Mouse (Mus musculus): ENCODE results near the gene Siglece.

The Siglece gene

GRCm38 (mm10) chr7:43633940-43634339, 26.0 kb downstream of the Siglece start:
- DNase-seq (ENCODE audit: extremely low read depth, low read depth, low spot score) = no peak

DNA sequence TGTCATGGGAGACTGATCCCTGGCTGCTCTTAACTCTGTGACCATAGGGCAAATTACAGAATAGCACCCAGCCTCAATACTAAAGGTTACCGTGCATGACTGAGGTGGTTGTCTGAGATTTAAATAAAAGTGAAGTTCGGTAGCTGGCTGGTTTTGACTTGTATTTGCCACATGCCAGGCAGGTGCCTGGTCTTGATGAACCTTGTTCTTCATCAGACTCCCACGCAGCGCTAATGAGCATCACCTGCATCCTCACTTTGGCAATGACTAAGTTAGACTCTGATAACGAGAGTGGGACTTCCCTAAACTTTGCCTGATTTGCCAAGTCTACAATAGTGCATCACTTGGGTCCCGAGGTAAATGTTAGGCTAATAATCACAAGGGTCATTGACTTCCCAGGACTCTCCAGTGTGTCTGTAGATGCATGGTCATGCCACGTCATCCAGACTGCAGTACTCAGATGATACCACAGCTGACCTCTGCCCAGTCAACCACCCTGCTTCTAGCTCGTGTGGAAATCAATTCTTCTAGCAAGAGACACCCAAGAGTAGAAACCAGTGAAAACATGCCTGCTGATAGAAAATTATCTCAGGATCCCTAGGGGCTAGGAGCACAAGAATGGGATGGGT, 34.1 kb downstream of the Siglece start:
- no peak for DNase-seq (ENCODE audit: extremely low read depth, low read depth, low spot score)

DNA sequence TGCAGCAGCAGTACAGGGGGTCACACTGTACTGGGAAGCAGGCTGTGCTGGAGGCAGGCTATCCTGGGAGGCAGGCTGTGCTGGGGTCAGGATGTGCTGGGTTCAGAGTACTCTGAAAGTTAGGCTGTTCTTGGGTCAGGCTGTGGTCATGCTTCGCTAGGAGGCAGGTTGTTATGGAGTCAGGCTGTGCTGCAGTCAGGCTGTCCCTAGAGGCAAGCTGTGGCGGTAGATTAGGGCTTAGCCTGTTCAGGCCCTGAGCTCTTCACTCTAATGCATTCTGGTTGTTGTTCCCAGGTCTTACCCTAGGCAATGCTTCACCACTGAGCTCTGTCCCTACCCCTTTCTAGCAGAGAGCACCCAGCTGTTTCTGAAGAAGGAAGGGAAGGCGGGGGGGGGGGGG, 34.9 kb downstream of the Siglece start:
- DNase-seq (ENCODE audit: extremely low read depth, low read depth, low spot score) = no peak

DNA sequence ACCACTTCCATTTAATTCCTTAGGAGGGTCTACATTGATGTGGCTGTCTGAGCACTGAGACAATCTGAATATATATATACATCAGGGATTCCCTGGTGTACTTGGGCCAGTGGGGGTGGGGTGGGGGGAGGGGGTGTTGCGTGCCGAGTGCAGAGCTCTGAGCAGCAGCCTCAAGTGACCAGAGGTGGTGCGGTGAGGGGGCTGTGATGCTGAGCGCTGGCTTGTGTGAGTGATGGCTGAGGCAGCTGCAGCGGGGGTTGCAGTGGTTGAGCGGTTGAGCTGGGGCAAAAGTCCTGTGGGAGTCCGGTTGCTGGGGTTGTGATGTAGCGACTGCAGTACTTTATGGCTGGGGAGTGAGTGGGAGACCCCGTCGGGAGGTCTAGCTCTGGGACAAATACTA, 36.1 kb downstream of the Siglece start:
- DNase-seq (ENCODE audit: extremely low read depth, low read depth, low spot score) = no peak

- no peak for DNase-seq (ENCODE audit: extremely low read depth, low read depth, low spot score)
Observed at GRCm38 (mm10) chr7:43622927-43623326, 37.0 kb downstream of the Siglece start.

DNA sequence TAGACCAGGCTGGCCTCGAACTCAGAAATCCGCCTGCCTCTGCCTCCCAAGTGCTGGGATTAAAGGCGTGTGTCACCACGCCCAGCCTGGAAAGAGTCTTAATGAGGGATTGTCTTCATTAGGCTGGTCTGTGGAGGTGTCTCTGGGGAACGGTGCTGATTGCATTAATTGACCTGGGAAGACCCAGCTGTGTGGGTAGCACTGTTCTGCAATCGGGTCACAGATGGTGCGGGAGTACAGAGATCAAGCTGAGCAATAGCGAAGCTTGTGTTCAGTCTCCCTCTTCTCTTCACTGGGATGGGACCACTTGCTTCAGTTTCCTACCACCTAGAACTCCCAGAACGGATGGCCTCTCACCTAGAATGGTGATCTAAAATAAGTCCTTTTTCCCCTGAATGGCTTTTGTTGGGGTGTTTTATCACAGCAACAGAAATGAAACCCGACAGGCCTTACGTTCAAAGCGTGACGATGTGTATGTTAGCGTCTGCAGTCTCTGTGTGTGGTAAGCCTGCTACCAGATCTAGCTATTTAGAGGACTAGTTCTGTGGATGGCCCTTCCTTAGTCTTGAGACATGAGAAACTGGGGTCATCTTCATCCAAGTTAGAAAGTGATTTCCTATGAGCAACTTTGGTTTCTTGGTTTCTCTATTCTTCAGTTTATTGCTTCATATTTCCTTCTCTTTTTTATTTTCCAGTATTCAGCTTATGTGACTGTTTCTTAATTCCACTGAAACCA, 46.0 kb downstream of the Siglece start:
- DNase-seq (ENCODE audit: extremely low read depth, low read depth, low spot score) = no peak

DNA sequence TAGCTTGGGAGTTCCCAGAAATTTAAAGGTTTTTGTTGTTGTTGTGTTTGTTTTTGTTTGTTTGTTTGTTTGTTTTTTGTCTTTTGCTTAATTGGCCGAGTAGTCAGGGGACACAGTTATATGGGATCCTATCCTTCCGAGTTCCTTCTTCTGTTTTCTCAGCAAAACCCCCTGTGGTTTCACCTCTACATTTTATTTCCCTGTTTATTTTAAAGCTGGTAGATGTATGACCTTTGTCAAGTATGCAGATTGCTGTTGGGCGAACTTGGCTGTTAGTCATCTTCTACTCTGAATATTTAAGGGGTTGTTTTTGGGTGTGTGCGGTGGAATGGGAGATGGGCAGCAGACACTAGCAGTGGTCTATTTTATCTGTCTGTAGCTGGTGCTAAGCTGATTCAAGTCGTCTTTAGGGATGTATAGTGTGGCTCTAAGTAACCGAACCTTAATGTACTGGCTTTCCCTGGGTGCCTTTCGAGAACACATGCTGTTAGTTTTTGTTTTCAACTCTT, 51.6 kb downstream of the Siglece start:
- no peak for DNase-seq (ENCODE audit: extremely low read depth, low read depth, low spot score)

DNA sequence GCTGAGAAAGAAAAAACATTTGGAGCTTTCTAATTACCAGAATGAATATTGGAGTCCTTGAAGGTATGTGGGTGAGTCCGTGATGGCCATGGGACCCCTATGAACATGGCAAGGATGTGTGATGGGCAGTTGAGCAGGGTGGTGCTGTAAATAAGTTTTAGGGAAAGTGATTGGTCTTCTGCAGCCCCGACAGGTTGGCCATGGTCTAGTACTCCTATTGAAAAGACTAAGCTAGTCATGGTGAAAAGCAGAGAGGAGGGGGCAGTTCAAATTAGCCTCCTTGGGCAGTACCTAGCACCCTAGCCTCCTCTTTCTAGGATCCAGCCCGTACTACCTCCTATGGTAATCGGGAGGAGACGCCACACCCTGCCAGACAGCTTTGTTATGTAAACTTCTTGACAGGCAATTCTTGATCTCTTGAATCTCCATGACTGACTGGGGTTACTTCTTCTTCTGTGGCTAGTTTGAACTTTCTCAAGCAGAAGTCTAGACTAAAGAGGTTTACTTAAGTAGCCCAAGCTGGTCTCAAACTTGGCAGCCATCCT, 52.1 kb downstream of the Siglece start:
- DNase-seq (ENCODE audit: extremely low read depth, low read depth, low spot score) = no peak

DNA sequence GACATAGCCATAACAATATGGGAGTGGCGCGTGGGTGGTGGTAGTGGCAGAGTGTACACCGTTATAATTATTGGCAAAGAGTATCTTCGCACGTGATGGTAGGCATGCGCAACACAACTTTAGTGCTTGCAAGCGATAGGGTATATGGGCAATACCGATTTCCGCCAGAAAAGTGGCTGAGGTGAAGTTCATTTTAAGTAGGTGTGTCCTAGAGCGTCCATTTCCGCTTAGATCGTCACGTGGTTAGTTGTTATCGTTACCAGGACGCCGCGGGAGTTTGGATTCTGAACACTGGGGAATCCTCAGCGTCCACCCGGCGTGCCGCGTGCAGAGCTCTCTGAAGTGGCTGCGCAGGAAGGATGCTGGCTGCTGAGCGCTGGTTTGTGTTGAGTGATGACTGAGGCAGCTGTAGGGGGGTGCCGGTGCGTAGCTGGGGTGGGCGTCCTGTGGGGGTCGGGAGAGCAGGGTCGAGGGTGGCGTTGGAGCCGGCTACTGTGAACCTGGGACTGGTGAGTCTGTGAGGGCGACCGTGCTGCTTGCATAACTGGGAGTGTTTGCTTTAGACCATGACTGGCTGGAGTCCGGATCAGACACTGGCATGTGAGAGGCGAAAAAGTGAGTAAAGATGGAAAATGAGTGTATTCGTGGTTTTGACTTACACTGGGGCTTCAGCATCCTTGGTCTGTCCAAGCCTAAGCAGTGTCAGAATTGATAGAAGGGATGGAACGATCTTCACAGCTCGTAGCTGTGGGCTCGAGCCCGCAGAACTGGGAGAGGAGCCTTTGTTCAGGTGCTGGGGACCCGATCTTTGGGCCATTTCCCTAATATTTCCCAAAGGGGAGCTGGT, 52.8 kb downstream of the Siglece start, which contains the start of gene Zfp819:
Zfp819 (plus strand) TSS at position 274 of the 847 bp plus-strand sequence.
- no peak for DNase-seq (ENCODE audit: extremely low read depth, low read depth, low spot score)

- no peak for DNase-seq (ENCODE audit: extremely low read depth, low read depth, low spot score)
Observed at GRCm38 (mm10) chr7:43601884-43602283, 58.1 kb downstream of the Siglece start.
